Mouse (Mus musculus): ENCODE measurements around the gene Pnma5. TPM values are rescaled to one million over a fixed set of nuclear protein-coding genes. Genes with fewer than 3 reads are reported as not detected.

The Pnma5 gene
- polyA plus RNA-seq, 1 experiment from 2014 or later: not detected

- Histone ChIP-seq H3K27ac (ENCODE audit: low read depth) (no peak overlapping the region), H3K4me2 (no peak overlapping the region), H3K27me3 (ENCODE audit: insufficient read depth, low read length) (no peaks in the 10 kb centered on the region), H3K9me3 (ENCODE audit: low read depth, low read length) (no peaks in the 10 kb centered on the region), H3K36me3 (ENCODE audit: insufficient read depth) (no peaks in the 10 kb centered on the region), H3K4me3 (ENCODE audit: low read depth, low read length) (no peak overlapping the region), H3K9ac (no peak overlapping the region), H3K4me1 (ENCODE audit: insufficient read depth) (no peaks in the 10 kb centered on the region)
- ATAC-seq (ENCODE audit: insufficient read depth): no peak
- 79% methylated on average over 2 of the region's 2 CpGs for WGBS
- no peak for TF ChIP-seq CTCF (IDR thresholded peaks at IDR 0.05; ENCODE audit: low read depth)
- DNase-seq: no peak
Measured at GRCm38 (mm10) chrX:72985607-72986006, 51.3 kb downstream of the Pnma5 start.

MicroRNAs encoded within 50 kb of the gene (microRNA counts, 519-probe panel; counts per million panel counts)
- microRNA mmu-miR-2137: 30.5 counts per million

Small RNA genes within 50 kb of the gene (microRNA-seq; reads per million reads assigned to microRNA genes)
- gene Mir2137 (ENCODE audit: borderline number of aligned reads): 2.6 reads per million, percentile 6 among the genes with 10 or more reads in this experiment

Other genes with a start within 250 kb of the Pnma5 start
- gene Gabrq, start 211.9 kb downstream of the Pnma5 start, polyA plus RNA-seq (2014; fragmentation: Nextera tagmentation; extraction: Ambion mirVana): 0.32 and 0.50 TPM in 2 replicates
- 83.1 and 86.4 TPM in 2 replicates for gene Cetn2, start 118.7 kb downstream of the Pnma5 start, polyA plus RNA-seq (2014; fragmentation: Nextera tagmentation; extraction: Ambion mirVana)
- 22.5 and 23.3 TPM in 2 replicates for gene Nsdhl, start 118.5 kb downstream of the Pnma5 start, polyA plus RNA-seq (2014; fragmentation: Nextera tagmentation; extraction: Ambion mirVana)
- 6.5 and 8.0 TPM in 2 replicates for gene Zfp185, start 49.8 kb downstream of the Pnma5 start, polyA plus RNA-seq (2014; fragmentation: Nextera tagmentation; extraction: Ambion mirVana)
- 0.08 and 0.13 TPM in 2 replicates for gene Pnma3, start 27.7 kb upstream of the Pnma5 start, polyA plus RNA-seq (2014; fragmentation: Nextera tagmentation; extraction: Ambion mirVana)
- 0.35 and 2.0 TPM in 2 replicates for gene Xlr4a, start 45.4 kb upstream of the Pnma5 start, polyA plus RNA-seq (2014; fragmentation: Nextera tagmentation; extraction: Ambion mirVana)
- gene Xlr3a, start 60.0 kb upstream of the Pnma5 start, polyA plus RNA-seq (2014; fragmentation: Nextera tagmentation; extraction: Ambion mirVana): 3.6 and 5.6 TPM in 2 replicates
- 0.09 and 0.11 TPM in 2 replicates for gene Gm14685, start 79.9 kb upstream of the Pnma5 start, polyA plus RNA-seq (2014; fragmentation: Nextera tagmentation; extraction: Ambion mirVana)
- gene Xlr5b, start 111.7 kb upstream of the Pnma5 start, polyA plus RNA-seq (2014; fragmentation: Nextera tagmentation; extraction: Ambion mirVana): not detected in 2 replicates
- 0.09 TPM in 1 of 2 replicates, not detected in the other for gene DXBay18, start 112.3 kb upstream of the Pnma5 start, polyA plus RNA-seq (2014; fragmentation: Nextera tagmentation; extraction: Ambion mirVana)
- not detected in 2 replicates for gene Spin2d, start 139.9 kb upstream of the Pnma5 start, polyA plus RNA-seq (2014; fragmentation: Nextera tagmentation; extraction: Ambion mirVana)
- 8.8 and 16.8 TPM in 2 replicates for gene Xlr3b, start 155.1 kb upstream of the Pnma5 start, polyA plus RNA-seq (2014; fragmentation: Nextera tagmentation; extraction: Ambion mirVana)
- gene Xlr4b, start 177.2 kb upstream of the Pnma5 start, polyA plus RNA-seq (2014; fragmentation: Nextera tagmentation; extraction: Ambion mirVana): 4.6 TPM in 1 of 2 replicates, not detected in the other
- 9.7 and 10.9 TPM in 2 replicates for gene F8a, start 191.2 kb upstream of the Pnma5 start, polyA plus RNA-seq (2014; fragmentation: Nextera tagmentation; extraction: Ambion mirVana)
- 0.21 TPM in 1 of 2 replicates, not detected in the other for gene Xlr4c, start 206.0 kb upstream of the Pnma5 start, polyA plus RNA-seq (2014; fragmentation: Nextera tagmentation; extraction: Ambion mirVana)
- gene Xlr3c, start 228.3 kb upstream of the Pnma5 start, polyA plus RNA-seq (2014; fragmentation: Nextera tagmentation; extraction: Ambion mirVana): not detected in 2 replicates

Measured in lung, embryonic 14.5 days (tissue).